Mouse (Mus musculus) right cerebral cortex, postnatal 4 days (tissue): ENCODE data around the gene Ppdpf.

Experiments used
- DNase-seq: peaks from one replicate; pipeline ENCODE4 v3.0.0-alpha.2; 2022

The Ppdpf gene

DNA sequence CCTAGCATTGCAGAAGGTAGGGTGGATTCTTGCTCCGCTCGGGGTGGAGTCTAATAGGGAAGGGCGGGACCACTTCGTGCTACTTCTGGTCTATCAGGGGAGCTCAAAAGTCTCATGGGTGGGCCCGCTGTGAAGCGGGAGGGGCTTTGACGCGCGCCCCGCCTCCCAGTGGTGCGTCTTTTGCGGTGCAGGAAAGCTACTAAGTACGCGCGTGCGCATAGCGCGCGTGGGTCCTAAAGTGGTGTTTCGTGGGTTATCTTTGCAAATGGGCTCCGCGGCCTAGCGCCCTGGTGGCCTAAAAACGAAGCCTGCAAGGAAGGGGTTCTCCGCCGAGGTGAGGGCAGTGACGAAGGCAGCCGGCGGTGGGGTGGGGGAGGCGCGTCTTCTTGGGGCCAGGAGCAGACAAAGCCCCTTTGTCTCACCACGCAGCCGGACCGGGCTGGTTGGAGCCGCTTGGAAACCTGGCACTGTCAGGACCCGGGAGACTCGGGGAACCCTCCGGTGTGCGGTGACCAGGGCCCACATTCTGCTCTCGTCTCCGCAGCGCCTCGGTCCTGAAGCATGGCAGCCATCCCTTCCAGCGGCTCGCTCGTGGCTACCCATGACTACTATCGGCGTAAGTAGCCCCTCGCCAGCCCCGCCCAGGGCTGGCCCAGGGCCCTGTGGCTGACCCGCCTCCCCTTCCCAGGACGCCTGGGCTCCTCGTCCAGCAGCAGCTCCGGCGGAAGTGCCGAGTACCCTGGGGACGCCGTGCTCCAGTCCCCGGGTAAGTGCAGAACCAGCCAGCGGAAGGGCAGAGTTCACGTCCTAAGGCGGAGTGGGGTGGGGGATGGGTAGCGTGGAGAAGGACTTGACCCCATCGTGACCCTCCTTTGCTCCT, at the start of gene Ppdpf:
Ppdpf (plus strand) TSS at position 127 of the 880 bp plus-strand sequence.
- DNase-seq, result peak; percentile 85

GRCm38 (mm10) chr2:181139641-181140193, 47.3 kb upstream of the Ppdpf start:
- no peak for DNase-seq

DNA sequence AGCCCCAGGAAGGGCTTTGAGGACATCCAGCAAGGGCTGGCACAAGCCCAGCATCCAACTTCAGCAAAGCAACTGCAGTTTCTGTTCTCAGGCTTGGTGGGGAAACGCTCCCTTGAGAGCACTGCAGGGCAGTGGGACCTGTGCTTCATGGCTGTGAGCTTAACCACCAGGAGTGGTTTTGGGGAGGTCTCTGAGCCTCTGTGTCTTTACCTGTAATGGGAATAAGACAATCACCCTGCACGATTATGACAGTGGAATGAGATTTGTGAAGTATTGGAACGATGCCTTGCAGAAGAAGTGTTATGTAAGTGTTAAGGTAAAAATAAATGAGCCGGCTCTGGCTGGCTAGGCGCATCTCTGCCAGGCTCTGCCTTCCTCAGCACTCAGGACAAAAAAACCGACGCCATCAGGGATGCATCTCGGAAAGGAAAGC, 44.3 kb upstream of the Ppdpf start:
- peak; percentile 43 for DNase-seq

- no peak for DNase-seq
These were observed 43.4 kb upstream of the Ppdpf start for GRCm38 (mm10) chr2:181143509-181144276.

DNA sequence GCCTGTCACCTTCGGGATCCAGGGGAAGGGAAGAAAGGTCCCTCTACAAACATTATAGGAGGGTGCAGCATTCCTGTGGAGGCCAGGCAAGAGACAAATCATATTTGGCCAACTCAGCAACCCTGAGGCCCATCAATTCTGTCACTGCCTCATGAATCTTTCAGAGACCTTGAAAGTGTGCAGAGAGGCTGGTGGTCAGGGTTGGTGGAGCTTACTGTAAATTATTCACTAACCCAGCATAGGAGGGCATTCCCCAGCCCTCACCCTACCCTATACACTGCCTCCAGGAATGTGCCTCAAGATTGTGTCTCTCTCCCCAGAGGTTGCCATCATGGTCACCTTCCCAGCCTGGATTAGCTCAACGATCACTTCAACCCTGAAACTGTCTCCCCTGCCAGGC, 42.4 kb upstream of the Ppdpf start:
- DNase-seq, result no peak

DNA sequence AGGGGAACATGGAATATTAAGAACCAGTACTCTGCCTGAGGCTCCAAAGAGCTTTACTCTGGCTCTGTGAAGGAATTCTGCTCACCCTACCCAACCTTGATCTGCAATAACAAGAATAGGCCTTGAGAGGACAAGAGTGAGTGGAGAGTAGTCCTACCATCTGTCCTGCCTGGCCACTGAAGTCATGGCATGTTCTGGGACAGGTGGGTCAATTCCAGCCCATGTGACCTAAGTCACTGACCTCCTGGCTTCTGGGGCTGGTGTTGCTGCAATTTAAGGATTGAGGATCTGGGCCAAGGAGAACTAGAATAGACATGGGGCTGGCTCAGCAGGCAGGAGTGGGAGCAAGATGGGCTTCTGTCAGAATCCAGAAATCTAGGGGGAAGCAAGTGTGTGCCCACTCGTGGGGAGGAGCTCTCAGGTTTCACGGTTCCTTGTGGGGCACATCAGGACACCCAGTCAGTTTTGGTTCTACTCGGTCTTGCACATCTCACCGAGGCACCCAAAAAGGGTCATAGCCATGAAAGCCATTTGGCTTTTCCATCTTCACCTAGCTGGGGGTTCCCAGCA, 40.0 kb upstream of the Ppdpf start:
- DNase-seq, result no peak

DNA sequence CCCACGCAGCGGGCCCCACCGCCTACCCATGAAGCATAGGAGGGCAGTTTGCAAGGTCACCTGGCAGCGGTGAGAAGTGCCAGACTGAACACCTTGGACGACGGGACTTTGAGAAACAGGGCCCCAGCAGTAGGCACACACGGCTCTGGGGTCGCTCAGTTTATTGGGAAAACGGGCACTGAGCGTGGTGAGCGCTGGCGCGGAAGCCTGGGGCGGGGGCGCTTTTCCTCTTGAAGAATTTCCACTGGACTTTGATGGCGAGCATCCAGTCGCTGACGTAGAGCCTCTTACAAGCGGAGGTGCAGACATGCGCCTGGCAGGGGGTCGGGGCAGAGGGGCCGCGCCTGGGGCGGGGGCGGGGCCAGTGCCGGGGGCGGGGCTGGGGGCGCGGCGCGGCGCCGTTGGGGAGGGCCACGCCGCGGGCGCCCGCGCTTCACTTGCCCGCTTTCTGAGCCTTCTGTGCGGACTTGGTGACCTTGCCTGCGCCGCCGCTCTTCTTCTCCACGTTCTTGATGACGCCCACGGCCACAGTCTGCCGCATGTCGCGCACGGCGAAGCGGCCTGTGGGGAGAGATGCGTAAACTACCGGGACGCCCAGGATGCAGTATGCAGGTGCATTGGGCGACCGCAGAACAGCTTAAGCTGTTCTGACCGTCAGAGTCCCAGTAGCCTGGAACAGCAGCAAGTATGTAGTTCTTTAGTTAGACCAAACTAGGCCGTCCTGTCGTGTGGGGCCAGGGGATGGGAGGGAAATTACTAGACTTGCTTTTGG, 39.3 kb upstream of the Ppdpf start:
- peak; percentile 59 for DNase-seq

GRCm38 (mm10) chr2:181148318-181148955, 38.6 kb upstream of the Ppdpf start:
- DNase-seq, result no peak

DNA sequence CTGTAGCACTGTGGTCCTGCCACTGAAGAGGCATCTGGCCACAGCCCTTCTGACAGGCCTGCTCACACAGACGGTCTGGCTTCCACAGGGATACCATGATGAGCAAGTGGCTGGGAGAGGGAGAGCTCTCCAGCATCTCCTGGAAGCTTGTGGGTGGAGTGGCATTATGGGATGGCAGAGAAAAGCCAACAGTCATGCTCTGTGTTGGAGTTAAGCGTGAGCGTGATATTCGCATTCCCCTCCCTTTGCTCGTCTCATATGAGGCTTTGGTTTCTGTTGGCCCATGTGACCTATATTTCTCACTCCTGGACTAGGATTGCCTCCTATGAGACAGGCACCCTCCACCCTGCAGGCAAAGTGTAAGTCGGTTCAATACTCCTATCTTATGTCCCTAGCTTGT, 36.8 kb upstream of the Ppdpf start:
- peak; percentile 3 for DNase-seq

GRCm38 (mm10) chr2:181152701-181153100, 34.3 kb upstream of the Ppdpf start:
- DNase-seq, result no peak

DNA sequence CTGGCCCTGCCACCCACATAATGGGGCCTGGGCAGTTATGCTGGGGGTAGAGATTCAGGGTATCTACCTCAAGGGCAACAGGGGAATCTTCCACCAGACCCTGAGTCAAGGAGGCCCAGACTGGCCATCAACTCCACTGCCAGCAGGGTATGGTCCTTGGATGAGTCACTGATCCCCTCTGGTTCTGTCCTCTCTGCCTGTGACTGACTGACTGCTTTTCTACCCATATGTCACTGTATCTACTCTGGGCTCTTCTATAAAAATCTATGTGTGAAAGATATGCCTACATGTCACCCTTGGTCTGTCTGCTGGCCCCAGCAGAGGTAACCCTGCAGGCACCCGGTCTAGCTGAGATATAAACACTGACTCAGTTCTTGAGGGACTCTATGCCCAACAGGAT, 33.9 kb upstream of the Ppdpf start:
- no peak for DNase-seq

DNA sequence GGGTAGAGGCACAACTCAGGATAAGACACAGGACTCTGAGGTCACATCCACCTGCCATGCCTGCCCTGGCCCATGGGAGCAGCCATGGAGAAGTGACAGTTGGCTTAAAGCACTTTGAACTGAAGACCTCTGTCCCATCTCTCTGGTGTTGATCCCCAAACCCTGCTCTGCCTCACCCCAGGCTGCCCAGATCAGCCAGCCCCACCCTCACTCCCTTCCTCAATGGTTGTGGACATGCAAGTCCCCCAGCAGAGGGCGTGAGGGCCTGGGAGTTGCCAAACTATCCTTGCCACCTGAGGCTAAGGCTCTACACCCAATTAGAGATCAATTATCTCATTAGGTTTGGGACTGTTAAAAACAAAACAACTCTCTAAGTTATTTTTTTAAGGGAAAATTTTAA, 33.2 kb upstream of the Ppdpf start:
- DNase-seq, result no peak

DNA sequence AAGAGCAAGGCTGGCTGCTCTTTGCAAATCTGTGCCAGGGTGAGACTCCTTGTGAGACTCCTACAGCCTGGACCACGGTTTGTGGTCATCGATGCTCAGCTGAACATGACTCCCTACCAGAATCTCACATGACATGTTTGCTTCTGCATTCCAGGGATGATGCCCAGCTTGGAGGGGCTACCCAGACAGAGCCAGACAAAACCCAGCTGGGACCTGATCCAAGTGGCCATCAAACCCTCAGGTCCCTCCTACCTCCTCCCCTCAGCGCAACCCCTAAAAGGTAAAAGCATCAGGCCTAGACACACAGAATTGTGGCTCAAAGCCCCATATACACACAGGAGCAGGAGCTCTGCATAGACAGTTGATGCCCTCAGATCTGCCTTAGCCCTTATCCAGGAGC, 32.7 kb upstream of the Ppdpf start:
- DNase-seq, result no peak

GRCm38 (mm10) chr2:181154831-181155415, 32.1 kb upstream of the Ppdpf start:
- no peak for DNase-seq

DNA sequence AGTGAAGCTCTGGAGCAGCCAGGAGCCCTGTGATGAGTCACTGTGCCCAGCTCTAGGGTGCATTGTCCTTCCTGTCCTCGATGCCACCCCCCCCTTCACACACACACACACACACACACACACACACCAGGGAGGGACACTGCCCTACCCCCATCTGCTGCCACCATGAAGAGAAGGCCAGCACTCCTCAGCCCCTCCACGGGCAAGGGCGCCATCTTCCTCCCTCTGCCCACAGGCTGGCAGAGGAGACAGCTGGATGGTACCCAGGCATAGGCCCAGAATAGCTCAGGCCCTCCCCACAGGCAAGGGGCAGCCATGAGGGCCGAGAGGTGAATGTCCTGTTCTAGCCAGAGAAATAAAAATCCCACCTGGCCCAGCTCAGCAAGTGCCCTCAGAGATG, 31.2 kb upstream of the Ppdpf start:
- DNase-seq, result peak; percentile 25

- peak; percentile 82 for DNase-seq
These were observed 30.6 kb upstream of the Ppdpf start, which contains the start of gene Eef1a2 for GRCm38 (mm10) chr2:181156248-181157121. Eef1a2 (minus strand) TSS chr2:181157014.

DNA sequence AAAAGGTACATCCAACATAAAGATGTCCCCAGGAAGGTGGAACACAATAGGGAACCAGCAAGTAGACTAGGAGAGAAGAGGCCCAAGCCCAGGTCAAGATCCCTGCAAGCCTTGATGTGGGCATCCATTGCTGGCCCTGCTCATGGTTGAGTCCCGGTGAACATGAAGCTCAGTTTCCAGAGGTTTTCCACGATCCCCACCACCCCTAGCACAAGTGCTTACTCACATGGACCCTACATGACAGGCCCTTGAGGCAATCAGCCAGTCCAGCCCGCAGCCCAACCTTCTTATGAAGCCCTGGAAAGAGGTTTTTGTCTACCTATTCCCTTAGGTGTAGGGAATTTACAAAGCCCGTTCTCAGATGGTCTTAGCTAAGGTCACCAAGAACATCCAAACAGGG, 29.9 kb upstream of the Ppdpf start:
- peak; percentile 6 for DNase-seq

DNA sequence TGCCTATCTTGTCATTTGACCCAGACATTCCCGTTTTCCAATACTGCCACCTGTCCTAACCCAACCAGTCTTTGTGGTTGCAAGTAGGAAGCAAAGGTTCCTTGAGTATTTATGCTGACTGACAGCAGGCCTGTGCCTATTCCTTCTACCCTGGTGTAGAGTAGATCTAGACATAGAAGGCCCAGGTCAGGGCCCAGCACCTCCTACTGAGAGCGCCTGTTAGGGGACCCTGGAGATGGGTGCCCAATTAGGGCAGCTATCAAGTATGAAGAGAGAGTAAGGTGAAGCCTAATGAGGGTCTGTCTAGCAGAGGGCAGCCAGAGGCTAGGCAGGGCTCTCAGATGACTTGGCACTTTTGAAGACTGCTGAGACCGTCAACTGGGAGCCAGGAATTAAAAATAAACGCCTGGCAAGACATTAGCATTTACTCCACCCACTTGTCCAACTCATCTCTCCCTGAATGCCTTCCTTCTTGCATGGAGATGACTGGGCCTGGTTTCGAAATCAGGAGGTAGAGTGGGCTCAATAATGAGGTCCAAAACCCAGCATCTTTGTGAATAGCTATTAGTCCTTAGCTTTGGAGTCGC, 29.2 kb upstream of the Ppdpf start:
- no peak for DNase-seq

DNA sequence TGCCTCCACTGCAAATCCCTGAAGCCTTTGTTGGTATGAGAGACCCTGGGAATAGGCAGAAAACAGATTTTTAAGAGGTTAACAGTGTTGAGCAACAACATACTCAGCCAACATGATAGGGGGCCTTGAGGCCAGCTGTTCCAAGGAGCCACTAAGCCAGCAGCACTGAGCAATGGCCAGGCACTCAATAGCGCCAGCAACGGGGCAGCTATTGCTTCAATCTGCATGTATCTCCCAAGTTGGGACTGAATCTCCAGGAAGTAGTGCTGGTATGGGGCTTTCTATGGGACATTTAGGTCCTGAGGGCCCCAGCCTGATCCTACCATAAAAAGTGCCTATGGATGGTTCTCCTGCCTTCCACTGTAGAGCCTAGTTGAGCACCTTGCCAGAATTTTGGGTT, 28.6 kb upstream of the Ppdpf start:
- no peak for DNase-seq

GRCm38 (mm10) chr2:181159091-181159514, 27.9 kb upstream of the Ppdpf start:
- peak; percentile 63 for DNase-seq
